Comparison of ENCODE assay signal across 18 mouse cellular contexts in genomic region chr1:135422772-135423171, GRCm38 (mm10).
"Had no signal": no experiment of that assay in that cellular context is flagged by ENCODE, and none has a peak within 500 bp of the region (broad histone marks: within the 10 kb centered on the region; RNA-seq: fewer than 3 reads in every experiment).

No protein-coding gene starts in this region.

- H3K9me3 ChIP-seq: liver, embryonic 15.5 days; lung, embryonic 15.5 days; megakaryocyte, embryonic 14.5 days; midbrain, embryonic 13.5 days; midbrain, embryonic 15.5 days; neural tube, embryonic 12.5 days; stomach, embryonic 15.5 days had no signal

- H3K27ac ChIP-seq: liver, embryonic 15.5 days; lung, embryonic 15.5 days; macrophage; midbrain, embryonic 13.5 days; midbrain, embryonic 15.5 days; neural tube, embryonic 12.5 days; stomach, embryonic 15.5 days; stomach, postnatal 0 days had no signal

- H3K27me3 ChIP-seq: liver, embryonic 15.5 days; lung, embryonic 15.5 days; megakaryocyte, embryonic 14.5 days; midbrain, embryonic 13.5 days; midbrain, embryonic 15.5 days; neural tube, embryonic 12.5 days; stomach, embryonic 15.5 days had no signal

- ATAC-seq: liver, postnatal 0 days; lung, postnatal 0 days; midbrain, embryonic 13.5 days; midbrain, embryonic 15.5 days had no signal

- H3K4me2 ChIP-seq: liver, embryonic 15.5 days; lung, embryonic 15.5 days; midbrain, embryonic 13.5 days; midbrain, embryonic 15.5 days; neural tube, embryonic 12.5 days; stomach, embryonic 15.5 days had no signal

- DNase-seq: liver, postnatal 0 days; lung, adult 2 months; lung, postnatal 14 days; lung, postnatal 36 days; right cerebral cortex, postnatal 14 days; thymus, adult 2 months; thymus, postnatal 25 days; thymus, postnatal 4 days had no signal

- H3K4me3 ChIP-seq: liver, embryonic 15.5 days; lung, embryonic 15.5 days; megakaryocyte, embryonic 14.5 days; midbrain, embryonic 13.5 days; midbrain, embryonic 15.5 days; neural tube, embryonic 12.5 days; stomach, embryonic 15.5 days had no signal

- H3K9ac ChIP-seq: liver, embryonic 15.5 days; liver, postnatal 0 days; lung, embryonic 15.5 days; midbrain, embryonic 13.5 days; midbrain, embryonic 15.5 days; neural tube, embryonic 12.5 days; stomach, embryonic 15.5 days had no signal
